Mouse (Mus musculus): ENCODE data around the gene Fbxw2. TPM values are rescaled to one million over a fixed set of nuclear protein-coding genes. Genes with fewer than 3 reads are reported as not detected.
"Not testable (repeated sequence)": the region's sequence is repeated elsewhere in the genome, so short reads cannot be mapped to it uniquely, and the experiment has no call there.

Gene Fbxw2
- polyA plus RNA-seq, 1 experiment from 2014 or later: 81.6 TPM

GRCm38 (mm10) chr2:34808057-34808456 is 18.1 kb downstream of the Fbxw2 start:
- H3K27me3 ChIP-seq: no peaks in the 10 kb centered on the region
- H3K9ac ChIP-seq (replicated peaks): no peak overlapping the region
- H3K4me2 ChIP-seq (replicated peaks): no peak overlapping the region
- no peaks in the 10 kb centered on the region for H3K9me3 ChIP-seq
- peaks cover 12% of the 10 kb centered on the region for H3K4me1 ChIP-seq
- no peak overlapping the region for H3K4me3 ChIP-seq
- no peak overlapping the region for H3K27ac ChIP-seq (replicated peaks)
- no peak for ATAC-seq (ENCODE audit: low FRiP score, low read depth)
- peaks cover 53% of the 10 kb centered on the region for H3K36me3 ChIP-seq
- WGBS: 93% methylated on average over 2 of the region's 2 CpGs

GRCm38 (mm10) chr2:34805364-34805950 is 20.7 kb downstream of the Fbxw2 start:
- H3K9me3 ChIP-seq: no peaks in the 10 kb centered on the region
- peaks cover 36% of the 10 kb centered on the region for H3K36me3 ChIP-seq
- 95% methylated on average over 10 of the region's 10 CpGs for WGBS
- no peak overlapping the region for H3K9ac ChIP-seq (replicated peaks)
- peaks cover 12% of the 10 kb centered on the region for H3K4me1 ChIP-seq
- no peak overlapping the region for H3K27ac ChIP-seq (replicated peaks)
- no peak overlapping the region for H3K4me2 ChIP-seq (replicated peaks)
- H3K27me3 ChIP-seq: no peaks in the 10 kb centered on the region
- no peak for ATAC-seq (ENCODE audit: low FRiP score, low read depth)
- no peak overlapping the region for H3K4me3 ChIP-seq

DNA sequence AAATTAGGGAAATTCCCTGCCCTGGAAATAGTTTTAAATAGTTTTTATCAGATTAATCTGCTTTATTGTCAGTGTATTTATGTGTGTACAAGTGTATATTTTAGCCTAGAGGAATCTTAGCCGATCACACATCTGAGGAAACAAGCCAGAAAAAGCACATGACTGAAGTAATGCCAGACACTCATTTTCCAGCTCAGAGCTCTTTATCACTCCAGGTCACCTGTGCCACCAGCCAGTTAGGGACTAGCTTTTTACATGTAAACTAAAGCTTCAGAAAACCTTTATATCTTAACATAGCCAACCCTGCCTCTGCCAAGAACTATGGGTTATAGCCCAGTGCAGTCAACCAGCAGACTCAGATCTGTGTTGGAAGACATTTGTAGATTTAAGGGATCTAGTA is 21.3 kb downstream of the Fbxw2 start:
- Histone ChIP-seq H3K4me3 (no peak overlapping the region), H3K4me1 (peaks cover 15% of the 10 kb centered on the region), H3K27me3 (no peaks in the 10 kb centered on the region), H3K9ac (replicated peaks) (no peak overlapping the region), H3K4me2 (replicated peaks) (no peak overlapping the region), H3K9me3 (no peaks in the 10 kb centered on the region), H3K27ac (replicated peaks) (no peak overlapping the region), H3K36me3 (peaks cover 32% of the 10 kb centered on the region)
- ATAC-seq (ENCODE audit: low FRiP score, low read depth): no peak
- 100% methylated on average over 1 of the region's 1 CpGs for WGBS

- Histone ChIP-seq H3K27me3 (no peaks in the 10 kb centered on the region), H3K4me1 (peaks cover 17% of the 10 kb centered on the region), H3K9ac (replicated peaks) (no peak overlapping the region), H3K27ac (replicated peaks) (no peak overlapping the region), H3K36me3 (peaks cover 30% of the 10 kb centered on the region), H3K4me2 (replicated peaks) (peak overlapping the region; percentile 43; the same call in 1 of the 2 replicates), H3K9me3 (no peaks in the 10 kb centered on the region), H3K4me3 (no peak overlapping the region)
- ATAC-seq (ENCODE audit: low FRiP score, low read depth): no peak
- WGBS: 88% methylated on average over 2 of the region's 2 CpGs
Measured at GRCm38 (mm10) chr2:34804172-34804571, 21.9 kb downstream of the Fbxw2 start.

DNA sequence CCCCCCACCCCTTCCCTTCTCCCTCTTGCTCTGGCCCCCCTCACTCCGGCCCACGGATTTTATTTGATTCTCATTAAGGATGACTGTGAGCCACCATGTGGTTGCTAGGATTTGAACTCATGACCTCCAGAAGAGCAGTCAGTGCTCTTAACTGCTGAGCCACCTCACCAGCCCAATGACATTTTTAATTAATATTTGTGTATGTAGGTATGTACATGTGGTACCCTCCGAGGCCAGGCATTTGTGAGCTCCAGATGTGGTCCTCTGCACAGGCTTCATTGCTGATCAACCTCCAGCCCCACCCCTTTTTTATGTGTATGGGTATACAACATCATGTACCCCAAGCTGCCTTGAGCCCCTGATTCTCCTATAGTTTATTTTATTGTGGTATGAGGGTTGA is 22.4 kb downstream of the Fbxw2 start:
- no peak overlapping the region for H3K4me3 ChIP-seq
- ATAC-seq (ENCODE audit: low FRiP score, low read depth): no peak
- no peaks in the 10 kb centered on the region for H3K9me3 ChIP-seq
- 0 out of 2 replicates have a peak overlapping the region, but pooled peaks have one; percentile 28 for H3K9ac ChIP-seq (replicated peaks)
- 75% methylated on average over 3 of the region's 3 CpGs for WGBS
- H3K27me3 ChIP-seq: no peaks in the 10 kb centered on the region
- peak overlapping the region; percentile 43 for H3K4me2 ChIP-seq (replicated peaks)
- no peak overlapping the region for H3K27ac ChIP-seq (replicated peaks)
- H3K4me1 ChIP-seq: peaks cover 21% of the 10 kb centered on the region
- H3K36me3 ChIP-seq: peaks cover 26% of the 10 kb centered on the region

DNA sequence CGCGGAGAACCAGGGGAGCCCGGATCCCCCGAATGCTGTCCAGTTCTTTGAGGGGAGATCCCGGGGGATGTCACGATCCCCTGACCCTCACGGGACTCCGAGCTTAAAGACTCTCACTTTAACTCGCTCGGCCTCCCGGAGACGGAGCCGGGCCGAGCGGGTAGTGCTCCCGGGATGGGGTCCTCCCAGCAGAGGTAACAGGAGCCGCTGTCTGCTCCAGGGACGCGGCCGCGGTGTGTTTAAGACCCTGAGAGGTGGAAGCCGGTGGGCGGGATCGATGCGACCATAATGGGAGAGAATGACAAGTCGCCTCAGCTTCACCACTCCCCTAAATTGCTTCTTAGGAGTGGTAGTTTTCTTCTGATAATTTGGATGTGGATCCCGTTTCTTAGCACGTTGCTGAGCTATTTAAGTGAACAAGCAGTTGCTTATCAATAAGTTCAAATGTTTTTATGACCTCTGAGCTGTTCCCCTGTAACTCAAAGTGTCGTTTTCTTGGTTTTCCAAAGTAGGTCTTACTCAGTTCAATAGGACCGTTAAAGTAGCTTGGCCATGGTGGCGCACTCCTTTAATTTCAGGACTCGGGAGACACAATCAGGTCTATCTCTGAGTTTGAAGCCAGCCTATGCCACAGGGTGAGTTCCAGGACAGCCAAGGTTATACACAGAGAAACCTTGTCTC is 23.4 kb downstream of the Fbxw2 start:
- H3K27me3 ChIP-seq, H3K9me3 ChIP-seq: not testable (repeated sequence)
- Histone ChIP-seq H3K4me3 (peak overlapping the region; percentile 57), H3K27ac (replicated peaks) (peak overlapping the region; percentile 83), H3K4me2 (replicated peaks) (peak overlapping the region; percentile 80), H3K9ac (replicated peaks) (peak overlapping the region; percentile 73), H3K4me1 (peaks cover 22% of the 10 kb centered on the region), H3K36me3 (peaks cover 18% of the 10 kb centered on the region)
- WGBS: under 1% methylated on average over 29 of the region's 32 CpGs
- ATAC-seq (ENCODE audit: low FRiP score, low read depth): peak; percentile 57; the same call in 1 of the 2 replicates

GRCm38 (mm10) chr2:34801516-34802482 is 24.3 kb downstream of the Fbxw2 start:
- H3K4me2 ChIP-seq (replicated peaks): peak overlapping the region; percentile 80
- 5% methylated on average over 39 of the region's 39 CpGs for WGBS
- ATAC-seq (ENCODE audit: low FRiP score, low read depth): peak; percentile 98
- H3K36me3 ChIP-seq: peaks cover 14% of the 10 kb centered on the region
- H3K9me3 ChIP-seq: no peaks in the 10 kb centered on the region
- peak overlapping the region; percentile 57 for H3K4me3 ChIP-seq
- H3K4me1 ChIP-seq: peaks cover 22% of the 10 kb centered on the region
- H3K9ac ChIP-seq (replicated peaks): peak overlapping the region; percentile 73
- H3K27ac ChIP-seq (replicated peaks): peak overlapping the region; percentile 83
- no peaks in the 10 kb centered on the region for H3K27me3 ChIP-seq

GRCm38 (mm10) chr2:34800371-34800770 is 25.7 kb downstream of the Fbxw2 start:
- Histone ChIP-seq H3K4me2 (replicated peaks) (peak overlapping the region; percentile 78), H3K4me1 (peaks cover 20% of the 10 kb centered on the region), H3K36me3 (peaks cover 3% of the 10 kb centered on the region; the same call in 1 of the 2 replicates), H3K27ac (replicated peaks) (no peak overlapping the region), H3K27me3 (no peaks in the 10 kb centered on the region), H3K9ac (replicated peaks) (no peak overlapping the region), H3K4me3 (0 out of 2 replicates have a peak overlapping the region, but pooled peaks have one; percentile 60), H3K9me3 (no peaks in the 10 kb centered on the region)
- WGBS: 83% methylated on average over 7 of the region's 7 CpGs
- no peak for ATAC-seq (ENCODE audit: low FRiP score, low read depth)

GRCm38 (mm10) chr2:34799357-34800256 is 26.5 kb downstream of the Fbxw2 start, which contains the start of gene Rabepk:
Gene Rabepk, minus strand, starts transcription at chr2:34799912.
- H3K27me3 ChIP-seq: no peaks in the 10 kb centered on the region
- no peaks in the 10 kb centered on the region for H3K9me3 ChIP-seq
- H3K9ac ChIP-seq (replicated peaks): peak within 1 kb of the TSS; percentile 65
- H3K4me2 ChIP-seq (replicated peaks): peak within 1 kb of the TSS; percentile 78
- H3K4me1 ChIP-seq: peaks cover 19% of the 10 kb centered on the region
- WGBS: 5% methylated on average over 44 of the region's 44 CpGs
- 0 out of 2 replicates have a peak within 1 kb of the TSS, but pooled peaks have one; percentile 20 for H3K27ac ChIP-seq (replicated peaks)
- H3K4me3 ChIP-seq: peak within 1 kb of the TSS; percentile 60
- 0 out of 2 replicates have a peak, but pooled peaks have one; percentile 42 for ATAC-seq (ENCODE audit: low FRiP score, low read depth)
- peaks cover 9% of the 10 kb centered on the region; the same call in 1 of the 2 replicates for H3K36me3 ChIP-seq

- no peak overlapping the region for H3K4me2 ChIP-seq (replicated peaks)
- 94% methylated on average over 7 of the region's 7 CpGs for WGBS
- ATAC-seq (ENCODE audit: low FRiP score, low read depth): no peak
Measured at GRCm38 (mm10) chr2:34795426-34795825, 30.7 kb downstream of the Fbxw2 start.

GRCm38 (mm10) chr2:34794511-34794910 is 31.6 kb downstream of the Fbxw2 start:
- no peak overlapping the region for H3K27ac ChIP-seq (replicated peaks)
- peaks cover 6% of the 10 kb centered on the region for H3K4me1 ChIP-seq
- H3K27me3 ChIP-seq: no peaks in the 10 kb centered on the region
- no peak overlapping the region for H3K9ac ChIP-seq (replicated peaks)
- 91% methylated on average over 2 of the region's 2 CpGs for WGBS
- H3K4me3 ChIP-seq: no peak overlapping the region
- ATAC-seq (ENCODE audit: low FRiP score, low read depth): no peak
- H3K4me2 ChIP-seq (replicated peaks): no peak overlapping the region
- H3K9me3 ChIP-seq: no peaks in the 10 kb centered on the region
- peaks cover 21% of the 10 kb centered on the region; the same call in 1 of the 2 replicates for H3K36me3 ChIP-seq

More at GRCm38 (mm10) chr2:34795426-34795825, 30.7 kb downstream of the Fbxw2 start:
- H3K9ac ChIP-seq (replicated peaks): no peak overlapping the region
- no peak overlapping the region for H3K4me3 ChIP-seq
- H3K27ac ChIP-seq (replicated peaks): no peak overlapping the region
- peaks cover 9% of the 10 kb centered on the region for H3K4me1 ChIP-seq
- H3K9me3 ChIP-seq: no peaks in the 10 kb centered on the region
- peaks cover 21% of the 10 kb centered on the region; the same call in 1 of the 2 replicates for H3K36me3 ChIP-seq
- no peaks in the 10 kb centered on the region for H3K27me3 ChIP-seq
